Mouse (Mus musculus) embryo, embryonic 11 days (tissue): Measurements from ENCODE around the gene Slc25a28.
A peak's percentile ranks its signal among the peaks of the same experiment; 100 is the strongest.

Experiments
- DNase-seq: peaks from one replicate; pipeline ENCODE4 v3.0.0-alpha.2; 2015

Slc25a28 gene

DNA sequence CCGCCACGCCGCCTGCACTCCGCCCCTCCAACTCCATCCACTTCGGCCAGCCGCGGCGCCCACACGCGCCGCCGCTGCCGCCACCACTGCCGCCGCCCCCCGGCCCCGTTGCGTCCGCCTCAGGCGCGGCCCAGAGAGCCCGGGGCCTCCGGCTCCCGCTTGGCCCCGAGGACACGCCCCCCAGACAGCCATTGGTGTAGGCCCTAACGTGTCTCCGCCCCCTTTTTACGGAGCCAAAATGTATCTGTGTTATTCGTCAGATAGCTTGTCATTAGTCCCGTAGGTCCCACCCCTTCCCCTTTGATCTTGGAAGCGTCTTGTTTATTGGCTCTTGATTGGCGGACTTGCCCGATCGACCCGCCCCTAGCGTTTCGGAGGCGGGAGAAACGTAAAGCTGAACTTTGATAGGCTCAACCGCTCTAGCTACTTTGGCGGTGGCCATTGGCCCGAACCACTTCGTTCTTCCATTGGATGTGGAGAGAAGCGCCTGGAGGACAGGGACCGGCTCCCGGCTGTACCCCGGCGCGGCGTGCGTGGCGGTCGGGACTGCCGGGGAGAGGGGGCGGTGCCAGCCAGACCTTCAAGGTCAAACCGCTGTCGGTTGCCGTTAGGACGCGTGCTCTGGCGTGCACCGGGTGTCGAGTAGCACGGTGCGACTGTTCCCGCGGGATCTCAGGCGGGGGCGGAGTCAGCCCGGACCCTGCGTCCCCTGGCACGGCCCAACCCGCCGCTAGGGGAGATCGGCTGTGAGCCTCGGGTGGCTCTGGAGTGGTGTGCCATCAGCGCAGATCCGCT lies at the start of gene Slc25a28:
Gene Slc25a28 (minus strand): TSS at position 152 of the 795 bp plus-strand sequence.
- DNase-seq = peak; percentile 100

DNA sequence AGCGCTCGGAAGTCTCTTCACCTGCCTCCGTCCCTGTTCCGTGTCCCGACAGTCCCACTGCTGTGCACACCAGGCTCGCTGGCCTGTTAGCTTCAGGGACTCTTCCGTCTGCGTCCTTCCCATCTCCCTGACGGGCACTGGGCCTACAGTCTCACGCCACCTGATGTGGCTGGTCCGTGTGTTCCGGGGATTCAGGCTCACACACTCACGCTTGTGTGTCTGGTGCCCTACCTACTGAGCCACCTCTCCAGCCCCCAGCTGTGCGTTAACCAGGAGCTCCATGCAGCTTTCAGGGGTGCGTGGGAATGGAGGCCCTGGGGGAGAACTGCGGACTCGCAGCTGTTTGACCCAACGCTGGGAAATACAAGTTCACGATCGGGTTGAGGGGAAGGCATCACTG lies 49.5 kb upstream of the Slc25a28 start:
- no peak for DNase-seq

DNA sequence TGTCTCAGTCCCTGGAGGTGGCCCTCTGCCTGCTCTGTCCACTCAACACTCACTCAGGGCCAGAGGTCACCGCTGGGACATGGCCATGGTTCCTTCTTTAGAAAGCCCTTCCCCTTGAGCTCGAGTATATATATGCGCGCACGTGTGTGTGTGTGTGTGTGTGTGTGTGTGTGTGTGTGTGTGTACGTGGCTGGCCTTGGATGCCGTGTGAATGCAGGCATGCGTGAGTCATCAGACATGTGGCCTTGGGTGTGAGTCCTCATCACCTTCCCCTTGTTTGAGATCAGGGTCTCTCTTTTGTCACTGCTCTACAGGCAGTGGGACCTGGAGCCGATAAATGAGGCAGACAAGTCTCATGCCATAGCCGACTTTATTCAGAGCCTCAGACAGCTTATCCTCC lies 48.8 kb upstream of the Slc25a28 start:
- no peak for DNase-seq

DNA sequence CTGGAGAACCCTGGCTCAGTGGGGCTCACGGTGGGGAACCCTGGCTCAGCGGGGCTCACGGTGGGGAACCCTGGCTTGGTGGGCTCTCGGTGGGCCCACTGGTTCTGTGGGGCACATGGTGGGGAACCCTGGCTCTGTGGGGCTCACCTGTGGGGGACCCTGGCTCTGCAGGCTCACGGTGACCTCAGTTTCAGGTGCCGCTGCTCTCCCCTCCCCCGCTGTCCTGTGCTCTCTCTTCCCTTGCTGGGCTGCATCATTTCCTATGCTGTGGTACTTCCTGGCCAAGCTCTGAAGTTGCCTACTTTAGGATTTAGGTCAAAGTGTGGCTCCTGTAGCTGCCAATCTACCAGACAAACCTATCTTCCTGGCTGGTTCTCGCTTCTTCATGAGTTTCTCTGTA lies 48.2 kb upstream of the Slc25a28 start:
- no peak for DNase-seq

DNA sequence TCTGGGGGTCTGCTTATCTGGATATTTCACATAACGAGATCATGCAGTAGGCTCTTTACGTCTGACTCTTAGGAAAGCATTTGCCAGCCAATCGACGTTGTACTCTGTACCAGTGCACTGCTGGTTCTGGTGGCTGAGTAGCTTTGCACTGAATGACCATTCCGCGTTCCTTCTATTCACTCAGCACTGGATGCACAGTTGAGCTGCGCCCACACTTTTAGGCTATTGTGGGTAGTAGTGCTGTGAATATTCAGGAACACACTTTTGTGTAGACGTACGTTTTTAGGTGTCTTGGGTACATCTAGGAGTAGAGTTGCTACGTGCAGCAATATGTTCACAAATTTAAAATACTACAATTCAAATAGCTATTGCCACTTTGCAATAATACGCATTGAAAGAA lies 45.4 kb upstream of the Slc25a28 start:
- no peak for DNase-seq

DNA sequence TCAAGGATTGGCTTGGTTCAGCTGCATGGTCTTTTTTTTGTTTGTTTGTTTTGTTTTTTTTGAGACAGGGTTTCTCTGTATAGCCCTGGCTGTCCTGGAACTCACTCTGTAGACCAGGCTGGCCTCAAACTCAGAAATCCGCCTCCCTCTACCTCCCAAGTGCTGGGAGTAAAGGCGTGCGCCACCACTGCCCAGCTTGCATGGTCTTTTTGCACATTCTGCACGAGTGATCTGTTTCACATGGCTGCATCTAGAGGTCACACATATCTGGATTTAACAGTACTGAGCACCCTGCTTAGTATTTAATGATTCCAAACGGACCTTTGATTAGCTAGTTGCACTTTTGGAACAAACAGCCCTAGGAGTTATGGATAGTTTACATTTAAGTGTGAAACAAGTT lies 37.3 kb upstream of the Slc25a28 start:
- DNase-seq = no peak

DNA sequence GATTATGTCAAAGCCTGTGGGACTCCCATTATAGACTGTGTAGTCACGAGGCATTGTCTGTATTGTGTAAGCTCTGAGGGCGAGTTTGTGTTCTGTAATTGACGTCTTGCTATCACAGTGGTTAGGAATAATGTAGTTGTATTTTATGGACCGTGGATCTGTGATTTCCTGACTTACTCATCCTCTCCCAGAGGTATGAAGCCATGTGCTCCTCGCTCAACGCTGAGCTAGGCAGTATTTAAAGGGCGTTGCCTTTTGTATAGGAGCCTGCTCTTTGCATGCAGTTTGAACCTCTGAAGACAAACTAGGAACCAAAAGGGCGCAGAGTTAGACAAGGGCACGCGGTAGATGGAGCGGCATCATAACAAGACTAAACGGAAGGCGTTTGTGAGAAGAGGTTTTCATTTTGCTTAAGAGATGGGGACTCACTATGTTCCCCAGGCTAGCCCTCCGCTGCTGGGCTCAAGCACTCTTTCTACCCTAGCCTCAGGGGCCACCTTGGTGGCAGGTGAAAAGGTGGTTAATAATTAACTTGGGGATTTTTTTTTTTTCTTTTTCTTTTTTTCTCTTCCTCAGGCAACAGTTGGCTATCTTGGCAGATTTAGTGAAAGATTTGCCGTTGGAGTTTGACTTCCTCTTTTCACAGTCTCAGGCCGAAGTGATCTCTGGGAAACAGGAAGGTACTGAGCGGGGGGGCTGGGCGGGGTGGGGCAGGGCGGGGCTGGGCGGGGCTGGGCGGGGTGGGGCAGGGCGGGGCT lies 36.7 kb upstream of the Slc25a28 start:
- no peak for DNase-seq

DNA sequence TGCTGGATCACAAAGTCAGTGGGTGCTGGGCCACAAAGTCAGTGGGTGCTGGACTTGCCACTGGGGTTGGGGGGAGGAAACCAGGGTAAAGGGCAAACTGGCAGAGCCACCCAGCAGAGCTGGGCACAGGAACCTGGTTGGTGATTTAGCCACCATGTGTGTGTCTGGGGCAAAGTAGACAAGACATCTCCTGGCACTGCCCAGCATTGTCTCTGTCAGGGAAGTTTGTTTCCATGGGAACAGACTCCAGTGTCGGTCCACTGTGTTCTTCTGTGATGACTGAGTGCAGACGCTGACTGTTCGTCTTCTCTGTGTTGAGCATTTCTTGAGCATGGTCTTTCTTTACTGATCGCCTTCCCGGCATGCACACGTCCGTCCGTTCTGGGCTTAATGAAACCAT lies 34.6 kb upstream of the Slc25a28 start:
- DNase-seq = no peak

DNA sequence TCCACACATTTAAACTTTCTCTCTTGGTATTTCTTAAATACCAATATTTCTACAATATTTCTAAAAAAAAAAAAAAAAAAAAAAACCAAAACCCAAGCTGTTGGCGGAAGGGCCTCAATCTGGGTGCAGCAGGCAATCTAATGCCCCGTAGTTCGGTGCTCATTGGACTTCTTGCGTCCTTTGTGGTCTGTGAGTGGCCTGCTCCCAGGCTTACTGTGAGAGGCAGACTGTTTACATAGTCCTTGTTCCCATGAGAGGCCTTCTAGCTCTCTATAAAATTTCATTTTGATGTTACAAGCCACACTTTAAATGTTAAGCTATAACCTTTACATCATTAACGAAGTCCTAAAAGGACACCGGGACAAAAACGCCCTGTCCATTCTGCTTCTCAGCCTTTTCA lies 33.5 kb upstream of the Slc25a28 start:
- DNase-seq = no peak

DNA sequence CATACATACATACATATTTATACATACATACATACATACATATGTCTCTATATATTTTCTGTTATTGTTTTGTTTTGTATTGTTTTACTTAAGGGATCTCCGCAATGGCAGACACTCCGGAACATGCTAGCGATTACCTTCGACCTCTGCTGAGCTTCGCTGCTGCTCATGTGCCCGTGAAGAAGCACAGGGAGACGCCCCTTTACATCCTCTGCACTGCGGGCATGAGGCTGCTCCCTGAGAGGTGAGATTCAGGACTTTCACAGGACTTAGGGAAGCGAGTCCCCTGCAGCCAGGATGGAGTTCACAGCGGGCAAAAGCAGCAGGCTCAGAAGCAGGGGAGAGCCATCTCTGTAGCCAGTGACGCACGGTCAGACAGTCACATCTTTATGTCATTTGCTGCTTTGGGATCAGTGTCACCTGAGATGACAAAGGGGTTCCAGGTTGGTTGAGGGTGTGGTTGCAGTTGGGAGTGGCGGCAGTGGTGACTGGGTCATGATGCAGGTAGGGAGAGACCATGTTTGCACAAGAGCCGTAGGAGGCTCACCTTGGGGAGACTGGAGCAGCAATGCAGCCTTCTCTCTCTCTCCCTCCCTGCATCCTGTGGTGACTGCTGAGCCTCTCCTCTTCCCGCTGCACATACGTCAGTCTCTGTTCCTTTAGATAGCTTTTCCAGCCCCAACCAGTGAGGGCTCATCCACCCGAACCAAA lies 30.3 kb upstream of the Slc25a28 start:
- no peak for DNase-seq

DNA sequence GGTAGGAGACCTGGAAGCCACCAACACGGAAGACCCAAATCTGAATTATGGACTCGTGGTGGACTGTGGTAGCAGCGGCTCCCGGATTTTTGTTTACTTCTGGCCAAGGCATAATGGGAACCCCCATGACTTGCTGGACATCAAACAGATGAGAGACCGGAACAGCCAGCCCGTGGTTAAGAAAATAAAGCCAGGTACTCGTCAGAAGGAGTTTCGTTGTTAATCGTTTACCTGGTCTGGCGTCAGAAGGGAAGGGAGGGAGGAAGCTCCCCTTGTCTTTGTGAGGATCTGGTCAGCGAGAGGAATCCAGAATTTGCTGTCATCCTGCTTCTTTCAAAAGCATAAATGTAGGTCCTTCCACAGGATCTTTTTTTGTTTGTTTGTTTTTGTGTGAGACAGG lies 29.5 kb upstream of the Slc25a28 start:
- DNase-seq = no peak

DNA sequence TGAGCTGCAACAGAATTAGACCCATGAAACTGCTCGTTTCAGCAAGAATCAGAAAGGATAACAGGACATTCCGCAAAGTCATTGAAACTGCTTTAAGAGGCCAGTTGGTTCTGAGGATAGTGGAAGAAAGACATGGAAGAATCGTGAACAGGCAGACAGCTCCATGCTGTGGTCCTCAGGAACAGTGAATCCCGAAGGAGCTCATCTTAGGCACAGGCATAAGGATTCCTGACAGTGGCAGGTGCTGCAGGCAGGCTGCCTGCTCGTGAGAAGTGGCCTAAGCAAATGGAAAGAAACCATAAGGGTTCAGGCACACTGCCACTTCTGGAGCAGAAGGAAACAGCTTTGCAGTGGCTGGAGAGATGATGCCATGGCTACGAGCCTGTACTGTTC lies 25.1 kb upstream of the Slc25a28 start:
- DNase-seq = no peak

DNA sequence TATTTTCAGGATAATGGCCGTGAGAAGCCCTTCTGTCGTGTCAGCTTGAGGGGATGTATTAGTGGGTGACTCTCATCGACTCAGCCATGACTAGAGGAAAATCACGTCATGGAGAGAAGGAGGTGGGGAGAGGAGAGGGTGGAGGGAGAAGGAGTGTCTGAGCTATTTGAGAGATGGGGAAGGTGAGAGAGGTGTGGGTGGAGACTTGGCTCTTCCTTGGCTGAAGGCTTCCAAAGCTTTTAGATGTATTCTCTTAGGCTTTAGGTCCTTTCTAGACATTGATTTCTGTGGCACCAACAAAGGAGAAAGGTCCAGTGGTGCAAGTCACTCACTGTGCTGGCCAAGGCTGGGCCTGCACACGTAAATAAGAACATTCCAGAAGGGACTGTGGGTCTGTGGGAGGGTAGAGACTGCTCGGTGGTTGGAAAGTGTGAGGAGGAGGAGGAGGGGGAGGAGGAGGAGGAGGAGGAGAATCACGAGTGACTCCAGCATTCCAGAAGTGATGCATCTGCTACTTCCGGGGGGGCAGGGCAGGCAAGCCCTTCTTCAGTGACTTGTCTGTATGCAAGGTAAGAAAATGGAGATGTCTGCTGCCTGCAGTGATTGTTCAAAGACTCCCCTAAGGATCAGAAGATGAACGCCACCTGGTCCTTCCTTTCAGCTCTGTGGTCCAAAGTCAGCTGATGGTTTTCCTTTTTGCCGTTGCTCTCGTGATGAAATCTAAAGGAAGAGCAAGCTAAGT lies 24.5 kb upstream of the Slc25a28 start:
- no peak for DNase-seq

DNA sequence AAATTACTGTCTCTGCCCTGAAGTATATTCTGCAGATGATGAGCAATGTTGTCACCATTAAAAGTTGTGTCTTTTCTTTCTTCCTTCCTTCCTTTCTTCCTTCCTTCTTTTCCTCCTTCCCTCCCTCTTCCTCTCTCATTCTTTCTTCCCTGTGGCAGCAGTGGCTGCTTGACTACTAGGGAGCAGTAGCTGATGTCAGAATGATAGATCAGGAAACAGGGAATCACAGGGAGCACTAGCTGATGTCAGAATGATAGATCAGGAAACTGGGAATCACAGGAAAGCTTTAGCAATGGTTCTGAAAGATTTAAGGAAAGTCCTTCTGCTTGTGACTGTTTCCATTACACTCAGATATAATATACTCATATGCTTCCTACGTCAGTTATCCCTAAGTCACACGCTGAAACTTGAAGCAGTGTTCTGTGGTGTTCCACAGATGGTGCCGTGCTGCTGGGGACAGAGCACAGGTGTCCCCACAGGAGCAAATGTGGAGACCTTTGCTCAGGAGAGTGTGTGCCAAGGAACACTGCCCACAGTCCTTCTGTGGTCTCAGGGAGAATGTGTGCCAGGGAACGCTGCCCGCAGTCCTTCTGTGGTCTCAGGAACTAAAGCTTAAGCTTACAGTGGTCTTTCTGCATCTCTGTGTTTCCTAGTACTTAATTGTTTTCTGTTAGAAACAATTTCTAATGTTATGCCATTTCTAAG lies 23.1 kb upstream of the Slc25a28 start:
- no peak for DNase-seq

DNA sequence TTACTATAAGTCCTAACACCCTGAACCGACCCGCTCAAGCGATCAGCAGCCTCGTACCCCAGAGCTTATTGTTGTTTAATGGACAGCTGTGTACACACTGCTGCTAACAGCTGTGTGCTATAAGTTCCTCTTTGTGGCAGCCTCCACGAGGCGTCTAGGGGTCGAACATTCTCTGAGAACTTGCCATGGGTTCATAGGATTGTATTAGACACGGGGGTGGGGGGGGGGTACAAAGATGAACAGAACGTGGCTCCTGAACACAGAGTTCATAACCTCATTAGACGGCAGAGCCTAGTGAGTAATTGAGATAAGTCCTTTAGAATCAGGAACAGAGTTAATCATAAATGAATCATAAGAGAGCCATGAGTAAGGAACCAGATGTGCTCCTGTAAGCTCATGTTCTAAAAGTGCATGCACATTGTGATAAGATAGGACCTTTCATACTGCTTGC lies 20.9 kb upstream of the Slc25a28 start:
- peak; percentile 16 for DNase-seq

DNA sequence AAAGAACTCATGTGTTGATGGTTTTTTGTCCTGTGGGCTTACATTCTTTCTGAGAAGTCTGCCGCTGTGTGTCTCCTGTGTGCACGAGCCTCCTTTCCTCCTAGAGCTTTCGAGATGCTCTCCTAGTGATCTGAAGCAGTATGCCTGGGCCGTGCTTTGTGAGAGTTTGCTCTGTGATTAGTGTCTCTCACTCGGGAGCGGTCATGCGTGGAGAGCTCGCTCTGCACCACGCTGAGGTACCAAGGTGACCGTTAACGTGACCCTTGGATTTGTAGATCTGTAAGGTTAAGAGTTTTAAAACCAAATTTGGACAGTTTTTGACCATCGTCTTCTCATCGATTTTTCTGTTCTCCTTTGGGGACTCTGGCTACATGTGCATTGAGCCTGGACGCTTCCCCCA lies 18.1 kb upstream of the Slc25a28 start:
- no peak for DNase-seq

DNA sequence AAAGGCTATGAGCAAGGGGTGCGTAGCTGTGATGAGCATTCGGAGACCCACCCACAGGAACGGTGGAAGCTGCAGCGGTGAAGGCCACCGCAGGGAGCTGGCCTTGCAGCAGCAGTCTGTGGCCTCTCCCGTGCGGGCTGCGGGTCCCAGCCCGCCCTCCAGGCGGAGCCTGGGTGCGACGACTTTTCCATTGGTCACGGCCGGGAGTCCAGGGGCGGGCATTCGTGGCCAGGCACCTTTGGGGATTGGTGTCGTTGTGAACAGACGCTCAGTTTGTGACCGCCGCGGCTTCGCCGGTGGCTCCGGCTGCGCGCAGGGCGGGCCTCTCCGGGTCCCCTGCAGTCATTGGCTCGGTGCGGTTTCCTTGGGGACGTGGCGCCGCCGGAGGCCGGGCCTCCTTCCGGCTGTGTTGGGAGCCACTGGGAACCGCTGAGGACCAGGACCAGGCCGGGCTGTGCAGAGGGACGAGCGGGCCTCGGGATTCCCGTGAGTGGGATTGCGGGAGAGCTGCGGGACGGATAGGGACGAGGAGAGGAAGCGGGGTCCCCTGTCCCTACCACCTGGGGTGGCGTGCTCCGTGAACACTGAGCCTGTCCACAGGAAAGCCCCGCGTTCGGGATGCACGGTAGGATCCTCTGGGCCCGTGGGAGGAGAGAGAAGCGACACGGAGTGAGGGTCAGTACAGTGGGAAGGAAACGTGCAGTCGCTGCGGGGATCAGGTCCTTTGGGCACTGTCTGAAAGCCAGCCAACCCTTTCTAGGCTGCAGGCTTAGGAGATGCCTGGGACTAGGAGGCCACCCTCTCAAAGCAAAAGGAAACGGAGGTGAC lies 15.0 kb upstream of the Slc25a28 start, which contains the start of gene Entpd7:
Gene Entpd7 (plus strand): TSS at position 254 of the 828 bp plus-strand sequence.
- DNase-seq = peak; percentile 97

DNA sequence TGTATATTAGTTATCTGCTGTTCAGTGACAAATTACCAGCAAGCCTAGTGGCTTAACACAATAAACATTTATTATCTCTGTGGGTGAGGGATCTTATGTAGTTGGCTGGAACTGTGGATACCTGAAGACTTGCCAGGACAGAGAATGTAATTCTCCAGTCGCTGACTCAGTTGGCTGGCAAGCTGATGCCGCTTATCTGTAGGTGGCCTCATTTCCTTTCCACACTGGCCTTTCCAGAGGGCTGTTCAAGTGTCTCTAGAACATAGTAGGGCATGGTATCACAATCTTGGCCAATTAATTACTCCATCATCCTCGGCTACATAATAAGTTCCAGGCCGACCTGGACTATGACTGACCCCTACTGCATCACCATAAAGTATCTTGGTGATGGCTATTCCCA lies 6.9 kb upstream of the Slc25a28 start:
- no peak for DNase-seq

DNA sequence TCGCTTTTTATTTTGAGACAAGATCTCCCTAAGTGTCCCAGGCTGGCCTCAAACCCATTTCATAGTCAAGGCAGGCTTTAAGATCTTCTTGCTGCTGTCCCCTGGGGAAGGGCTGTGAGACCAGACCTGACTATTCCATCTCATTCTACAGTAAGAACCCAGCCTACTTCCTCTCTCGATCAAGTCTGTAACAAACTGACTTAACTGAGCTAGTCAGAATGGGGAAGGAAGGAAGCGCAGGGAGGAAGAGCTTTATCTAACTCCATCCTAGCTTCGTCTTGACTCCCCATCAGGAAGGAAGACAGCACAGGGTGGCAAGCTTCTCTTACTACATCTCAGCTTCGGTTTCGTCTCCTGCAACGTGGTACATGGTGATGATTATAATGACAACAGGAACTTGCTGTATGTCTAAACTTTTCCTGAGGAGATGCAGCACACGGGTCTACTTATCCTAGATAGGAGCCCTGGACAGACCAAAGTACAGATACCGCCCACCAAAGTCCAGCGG lies 4.8 kb upstream of the Slc25a28 start:
- no peak for DNase-seq

DNA sequence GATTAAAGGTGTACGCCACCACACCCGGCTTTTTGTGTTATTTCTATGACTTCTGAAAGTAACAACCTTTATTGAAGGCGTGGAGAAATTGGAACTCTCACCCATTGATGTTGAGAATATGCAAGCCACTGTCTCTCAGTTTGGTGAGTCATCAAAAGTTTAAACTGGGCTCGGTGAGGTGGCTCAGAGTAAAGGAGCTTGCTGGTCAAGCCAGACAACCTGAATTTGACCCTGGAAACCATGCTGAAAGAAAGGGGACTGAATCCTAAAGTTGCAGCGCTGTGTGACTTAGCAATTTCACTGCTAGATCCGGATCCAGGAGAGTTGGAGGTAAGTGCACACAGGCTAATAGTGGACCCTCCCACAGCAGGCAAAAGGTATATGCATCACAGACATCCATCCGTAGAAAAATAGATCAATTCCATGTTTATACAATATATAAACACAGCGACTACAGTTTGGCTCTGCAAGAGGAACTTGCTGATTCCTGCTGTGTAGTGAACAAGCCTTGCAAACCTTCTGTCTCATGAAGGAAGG lies 3.9 kb upstream of the Slc25a28 start:
- DNase-seq = no peak
